Mouse (Mus musculus): ENCODE measurements at regions not wholly inside any gene's neighbourhood (a gene's known extent, or its start where the extent isn't known, plus 50 kb on each side); places are given as distances from the start of the nearest gene placed in this dataset.

GRCm38 (mm10) chr10:46045474-46046093 lies 468.0 kb downstream of the Hace1 start:
- no peaks in the 10 kb centered on the region for H3K4me1 ChIP-seq (ENCODE audit: control insufficient read depth, insufficient read depth, low read length)
- WGBS: 35% methylated on average over 6 of the region's 6 CpGs
- ATAC-seq (ENCODE audit: insufficient read depth, low FRiP score, low TSS enrichment): peak; percentile 69; the same call in 1 of the 2 replicates
- H3K27me3 ChIP-seq (ENCODE audit: control insufficient read depth, insufficient read depth, low read length): no peaks in the 10 kb centered on the region
- no peak overlapping the region for H3K4me2 ChIP-seq (ENCODE audit: low read depth)
- H3K9ac ChIP-seq (ENCODE audit: low read length): no peak overlapping the region
- no peaks in the 10 kb centered on the region for H3K9me3 ChIP-seq (ENCODE audit: control insufficient read depth, low read length)
- H3K27ac ChIP-seq (ENCODE audit: low read depth, low read length): no peak overlapping the region
- peak; percentile 30 for DNase-seq (ENCODE audit: low spot score)
- H3K4me3 ChIP-seq (ENCODE audit: low read depth, low read length): no peak overlapping the region
- H3K36me3 ChIP-seq (ENCODE audit: control insufficient read depth, insufficient read depth, low read length): no peaks in the 10 kb centered on the region

DNA sequence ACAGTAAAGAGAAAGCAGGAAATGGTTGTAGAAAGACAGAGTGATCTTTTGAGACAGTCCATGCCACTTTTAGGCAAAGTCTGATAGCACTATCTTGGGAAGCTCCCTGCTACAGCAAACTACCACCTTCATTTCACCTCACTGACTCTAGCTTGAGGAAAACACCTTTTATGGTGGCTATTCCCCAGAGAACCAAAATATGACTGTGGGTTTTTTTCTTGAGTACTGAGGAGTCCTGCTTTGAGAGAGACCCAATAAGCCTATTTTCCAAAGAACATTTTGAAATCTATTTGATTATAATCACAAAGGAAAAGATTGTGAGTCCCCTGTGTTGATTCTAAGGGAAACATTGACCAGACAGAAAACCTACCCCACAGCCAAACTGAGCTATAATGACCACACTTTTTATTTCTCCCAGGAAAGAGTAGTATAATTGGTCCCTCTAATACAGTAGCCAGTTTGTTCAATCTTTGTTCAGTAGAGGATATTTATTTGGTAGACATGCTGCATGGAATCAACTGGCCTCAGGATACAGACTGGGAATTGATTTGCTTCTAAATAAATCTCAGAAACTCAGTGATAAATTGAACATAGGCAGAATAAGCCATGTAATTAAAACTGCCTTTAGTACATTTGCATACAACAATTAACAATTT lies 468.6 kb downstream of the Hace1 start:
- no peaks in the 10 kb centered on the region for H3K27me3 ChIP-seq (ENCODE audit: control insufficient read depth, insufficient read depth, low read length)
- no peak overlapping the region for H3K9ac ChIP-seq (ENCODE audit: low read length)
- H3K36me3 ChIP-seq (ENCODE audit: control insufficient read depth, insufficient read depth, low read length): no peaks in the 10 kb centered on the region
- H3K9me3 ChIP-seq (ENCODE audit: control insufficient read depth, low read length): no peaks in the 10 kb centered on the region
- H3K4me3 ChIP-seq (ENCODE audit: low read depth, low read length): no peak overlapping the region
- no peak overlapping the region for H3K4me2 ChIP-seq (ENCODE audit: low read depth)
- ATAC-seq (ENCODE audit: insufficient read depth, low FRiP score, low TSS enrichment) (no peak), DNase-seq (ENCODE audit: low spot score) (no peak)
- H3K4me1 ChIP-seq (ENCODE audit: control insufficient read depth, insufficient read depth, low read length): no peaks in the 10 kb centered on the region
- no peak overlapping the region for H3K27ac ChIP-seq (ENCODE audit: low read depth, low read length)

- no peaks in the 10 kb centered on the region for H3K9me3 ChIP-seq (ENCODE audit: control insufficient read depth, low read length)
- no peak overlapping the region for H3K4me2 ChIP-seq (ENCODE audit: low read depth)
- no peaks in the 10 kb centered on the region for H3K36me3 ChIP-seq (ENCODE audit: control insufficient read depth, insufficient read depth, low read length)
- 81% methylated on average over 8 of the region's 8 CpGs for WGBS
- no peak for ATAC-seq (ENCODE audit: insufficient read depth, low FRiP score, low TSS enrichment)
- no peak for DNase-seq (ENCODE audit: low spot score)
- no peak overlapping the region for H3K9ac ChIP-seq (ENCODE audit: low read length)
- H3K4me1 ChIP-seq (ENCODE audit: control insufficient read depth, insufficient read depth, low read length): no peaks in the 10 kb centered on the region
- no peak overlapping the region for H3K27ac ChIP-seq (ENCODE audit: low read depth, low read length)
- H3K27me3 ChIP-seq (ENCODE audit: control insufficient read depth, insufficient read depth, low read length): no peaks in the 10 kb centered on the region
- no peak overlapping the region for H3K4me3 ChIP-seq (ENCODE audit: low read depth, low read length)
These were observed 469.3 kb downstream of the Hace1 start for GRCm38 (mm10) chr10:46046890-46047414.

DNA sequence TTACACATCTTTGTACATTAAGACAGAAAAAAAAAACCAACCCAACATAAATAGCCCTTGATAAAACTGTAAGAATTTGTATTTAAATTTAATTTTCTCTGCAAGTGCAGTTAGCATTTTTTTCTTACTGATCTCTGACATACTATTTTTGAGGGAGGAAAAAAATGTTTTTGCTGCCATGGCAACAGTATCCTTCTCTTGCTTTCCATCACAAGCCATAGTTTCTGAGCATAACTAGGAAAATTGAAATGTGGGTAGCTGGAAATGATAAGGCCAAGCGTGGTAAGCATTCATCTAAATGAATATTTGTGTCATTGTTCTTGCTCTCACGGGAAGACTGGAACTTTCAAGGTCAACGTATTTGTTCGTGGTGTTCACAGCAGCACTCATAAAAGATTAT lies 470.0 kb downstream of the Hace1 start:
- 63% methylated on average over 4 of the region's 4 CpGs for WGBS
- no peaks in the 10 kb centered on the region for H3K9me3 ChIP-seq (ENCODE audit: control insufficient read depth, low read length)
- no peaks in the 10 kb centered on the region for H3K4me1 ChIP-seq (ENCODE audit: control insufficient read depth, insufficient read depth, low read length)
- no peak overlapping the region for H3K27ac ChIP-seq (ENCODE audit: low read depth, low read length)
- DNase-seq (ENCODE audit: low spot score) (no peak), ATAC-seq (ENCODE audit: insufficient read depth, low FRiP score, low TSS enrichment) (no peak)
- H3K4me2 ChIP-seq (ENCODE audit: low read depth): no peak overlapping the region
- no peak overlapping the region for H3K4me3 ChIP-seq (ENCODE audit: low read depth, low read length)
- no peaks in the 10 kb centered on the region for H3K27me3 ChIP-seq (ENCODE audit: control insufficient read depth, insufficient read depth, low read length)
- H3K36me3 ChIP-seq (ENCODE audit: control insufficient read depth, insufficient read depth, low read length): no peaks in the 10 kb centered on the region
- H3K9ac ChIP-seq (ENCODE audit: low read length): no peak overlapping the region

DNA sequence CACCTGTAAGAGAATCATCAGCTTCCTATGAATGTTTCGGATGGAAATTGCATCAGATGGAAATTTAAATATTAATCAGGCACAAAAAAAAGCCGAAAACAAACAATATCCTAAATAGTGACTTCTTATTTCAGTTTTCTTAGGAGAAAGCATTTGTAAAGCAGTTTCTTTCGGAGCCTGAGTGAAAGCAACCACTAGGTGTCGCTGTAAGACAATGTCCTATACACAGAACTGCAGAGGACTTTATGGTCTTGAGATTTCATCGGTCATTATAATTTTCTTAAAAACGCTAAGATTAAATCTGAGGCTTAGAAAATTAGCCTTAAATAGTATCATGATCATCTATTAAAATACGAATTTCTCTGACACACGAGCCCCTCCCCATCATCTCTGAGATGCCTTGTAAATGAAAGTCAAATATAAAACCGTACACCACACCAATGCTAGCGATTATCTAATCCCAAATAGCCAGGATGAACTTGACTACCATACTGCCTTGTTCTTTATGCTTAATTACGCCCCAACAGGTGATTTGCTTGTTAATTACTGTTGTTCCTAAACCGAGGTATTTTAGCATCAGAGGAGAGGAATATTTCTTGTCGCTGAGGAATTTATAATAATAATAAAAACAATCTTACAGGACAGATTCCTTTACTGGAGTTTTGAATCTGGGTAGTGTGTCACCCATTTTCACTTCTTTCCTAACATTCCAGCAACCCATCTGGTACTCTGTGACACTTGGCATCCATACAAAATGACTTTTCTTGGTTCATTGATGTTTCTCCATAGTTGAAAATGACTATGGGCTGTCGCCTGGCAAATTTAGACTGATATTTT lies 480.0 kb downstream of the Hace1 start:
- no peak overlapping the region for H3K27ac ChIP-seq (ENCODE audit: low read depth, low read length)
- no peaks in the 10 kb centered on the region for H3K27me3 ChIP-seq (ENCODE audit: control insufficient read depth, insufficient read depth, low read length)
- H3K9me3 ChIP-seq (ENCODE audit: control insufficient read depth, low read length): no peaks in the 10 kb centered on the region
- H3K36me3 ChIP-seq (ENCODE audit: control insufficient read depth, insufficient read depth, low read length): no peaks in the 10 kb centered on the region
- ATAC-seq (ENCODE audit: insufficient read depth, low FRiP score, low TSS enrichment): peak; percentile 60; the same call in 1 of the 2 replicates
- 41% methylated on average over 14 of the region's 14 CpGs for WGBS
- H3K4me1 ChIP-seq (ENCODE audit: control insufficient read depth, insufficient read depth, low read length): no peaks in the 10 kb centered on the region
- no peak overlapping the region for H3K4me3 ChIP-seq (ENCODE audit: low read depth, low read length)
- H3K4me2 ChIP-seq (ENCODE audit: low read depth): no peak overlapping the region
- peak; percentile 49 for DNase-seq (ENCODE audit: low spot score)
- H3K9ac ChIP-seq (ENCODE audit: low read length): no peak overlapping the region

DNA sequence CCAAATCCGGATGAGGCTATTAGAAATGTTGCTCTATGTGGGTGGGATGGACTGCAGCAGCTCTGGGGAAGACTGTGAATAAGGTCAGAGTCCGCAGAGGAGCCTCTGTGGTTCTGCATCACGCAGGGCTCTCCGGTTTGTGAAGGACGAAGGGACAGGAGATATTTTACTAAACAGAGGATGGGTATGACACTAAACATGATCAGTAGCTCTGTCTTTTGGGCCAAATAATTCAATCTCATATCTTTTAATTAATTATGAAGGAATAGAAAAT lies 480.5 kb downstream of the Hace1 start:
- H3K27ac ChIP-seq (ENCODE audit: low read depth, low read length): no peak overlapping the region
- H3K9me3 ChIP-seq (ENCODE audit: control insufficient read depth, low read length): no peaks in the 10 kb centered on the region
- no peak overlapping the region for H3K4me2 ChIP-seq (ENCODE audit: low read depth)
- H3K4me3 ChIP-seq (ENCODE audit: low read depth, low read length): no peak overlapping the region
- H3K4me1 ChIP-seq (ENCODE audit: control insufficient read depth, insufficient read depth, low read length): no peaks in the 10 kb centered on the region
- H3K36me3 ChIP-seq (ENCODE audit: control insufficient read depth, insufficient read depth, low read length): no peaks in the 10 kb centered on the region
- ATAC-seq (ENCODE audit: insufficient read depth, low FRiP score, low TSS enrichment) (no peak), DNase-seq (ENCODE audit: low spot score) (no peak)
- 81% methylated on average over 5 of the region's 5 CpGs for WGBS
- H3K9ac ChIP-seq (ENCODE audit: low read length): no peak overlapping the region
- H3K27me3 ChIP-seq (ENCODE audit: control insufficient read depth, insufficient read depth, low read length): no peaks in the 10 kb centered on the region

GRCm38 (mm10) chr10:46059285-46059684 lies 481.7 kb downstream of the Hace1 start:
- H3K4me3 ChIP-seq (ENCODE audit: low read depth, low read length): no peak overlapping the region
- ATAC-seq (ENCODE audit: insufficient read depth, low FRiP score, low TSS enrichment): no peak
- 78% methylated on average over 3 of the region's 3 CpGs for WGBS
- H3K9ac ChIP-seq (ENCODE audit: low read length): no peak overlapping the region
- H3K27ac ChIP-seq (ENCODE audit: low read depth, low read length): no peak overlapping the region
- no peak overlapping the region for H3K4me2 ChIP-seq (ENCODE audit: low read depth)
- H3K36me3 ChIP-seq (ENCODE audit: control insufficient read depth, insufficient read depth, low read length): no peaks in the 10 kb centered on the region
- DNase-seq (ENCODE audit: low spot score): no peak
- H3K4me1 ChIP-seq (ENCODE audit: control insufficient read depth, insufficient read depth, low read length): no peaks in the 10 kb centered on the region
- no peaks in the 10 kb centered on the region for H3K27me3 ChIP-seq (ENCODE audit: control insufficient read depth, insufficient read depth, low read length)
- no peaks in the 10 kb centered on the region for H3K9me3 ChIP-seq (ENCODE audit: control insufficient read depth, low read length)

DNA sequence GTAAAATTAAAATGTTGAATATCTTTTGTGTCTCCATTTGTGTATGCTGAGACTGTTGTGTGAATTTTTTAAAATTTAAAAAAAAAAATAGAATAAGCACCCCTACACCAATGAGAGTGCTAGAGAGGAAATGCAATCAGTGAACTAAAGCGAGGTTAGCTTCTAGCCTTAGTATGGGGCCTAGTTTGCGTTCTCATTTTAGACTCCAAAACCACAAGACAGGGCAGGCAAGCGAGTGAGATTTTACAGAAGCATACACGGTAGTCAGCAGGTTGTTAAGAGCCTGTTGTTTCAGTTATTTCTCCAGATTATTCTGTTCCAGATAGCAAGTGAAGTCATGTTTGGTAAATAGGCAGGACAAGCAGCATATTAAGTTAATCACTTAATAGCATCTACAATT lies 486.2 kb downstream of the Hace1 start:
- Histone ChIP-seq H3K4me2 (ENCODE audit: low read depth) (no peak overlapping the region), H3K9me3 (ENCODE audit: control insufficient read depth, low read length) (no peaks in the 10 kb centered on the region), H3K4me1 (ENCODE audit: control insufficient read depth, insufficient read depth, low read length) (no peaks in the 10 kb centered on the region), H3K9ac (ENCODE audit: low read length) (no peak overlapping the region), H3K36me3 (ENCODE audit: control insufficient read depth, insufficient read depth, low read length) (no peaks in the 10 kb centered on the region), H3K27ac (ENCODE audit: low read depth, low read length) (no peak overlapping the region), H3K27me3 (ENCODE audit: control insufficient read depth, insufficient read depth, low read length) (no peaks in the 10 kb centered on the region), H3K4me3 (ENCODE audit: low read depth, low read length) (no peak overlapping the region)
- 95% methylated on average over 4 of the region's 4 CpGs for WGBS
- no peak for ATAC-seq (ENCODE audit: insufficient read depth, low FRiP score, low TSS enrichment)
- DNase-seq (ENCODE audit: low spot score): no peak
